Mouse (Mus musculus) liver, adult 2 months (tissue): Measurements from ENCODE around the gene Gm17359.

ENCODE experiments used
- CTCF ChIP-seq: fragments of 200-500 bp; IDR thresholded peaks from 2 replicates; pipeline ENCODE4 v1.5.1; 2011; ENCODE audit warnings: low read depth, low read length, control low read depth
- POLR2A ChIP-seq: fragments of 200-500 bp; IDR thresholded peaks from 2 replicates; pipeline ENCODE4 v1.6.1; 2011; ENCODE audit warnings: low read length, control low read depth; ENCODE audit not compliant: insufficient read depth; ENCODE audit errors: extremely low read depth

- no peak for TF ChIP-seq CTCF
- no peak for TF ChIP-seq POLR2A
These were observed 156.6 kb downstream of the Gm17359 start for GRCm38 (mm10) chr3:79493064-79493463.
